Mouse (Mus musculus): ENCODE measurements around the gene Gm17078. TPM values are rescaled to one million over a fixed set of nuclear protein-coding genes. Genes with fewer than 3 reads are reported as not detected.

Gene Gm17078
- not detected for total RNA-seq (2023)

DNA sequence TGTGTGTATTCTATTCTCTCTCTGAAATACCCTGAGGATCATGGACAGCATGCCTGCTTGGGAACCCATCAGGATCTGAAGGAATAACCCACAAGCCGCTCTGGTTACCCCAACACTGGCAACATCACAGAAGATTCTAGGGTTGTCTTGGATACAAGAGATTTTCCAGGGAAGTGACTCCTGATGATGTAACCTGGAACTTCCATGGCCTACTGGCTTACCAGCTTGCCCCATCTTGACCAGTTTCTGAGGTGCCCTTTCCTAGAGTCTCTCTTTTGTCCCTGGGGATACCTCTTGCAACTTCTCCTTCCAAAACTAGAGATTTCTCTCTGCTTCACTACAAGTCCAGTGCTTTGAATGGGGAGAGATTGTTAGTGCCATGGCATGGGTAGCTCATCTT is at the start of gene Gm17078:
TSS of gene Gm17078 (minus strand) at position 101 of the 400 bp plus-strand sequence.

DNA sequence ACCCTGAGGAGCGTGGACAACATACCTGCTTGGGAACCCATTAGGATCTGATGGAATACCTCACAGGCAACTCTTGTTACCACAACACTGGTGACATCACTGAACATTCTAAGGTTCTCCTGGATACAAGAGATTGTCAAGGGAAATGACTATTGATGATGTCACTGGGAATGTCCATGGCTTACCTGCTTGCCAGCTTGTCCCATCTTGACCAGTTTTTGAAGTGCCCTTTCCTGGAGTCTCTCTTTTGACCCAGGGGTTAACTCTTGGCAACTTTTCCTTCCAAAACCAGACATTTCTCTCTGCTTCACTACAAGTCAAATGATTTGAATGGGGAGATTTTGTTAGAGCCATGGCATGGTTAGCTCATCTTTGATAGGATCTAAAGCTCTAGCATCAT is 24.5 kb upstream of the Gm17078 start, which contains the start of gene Gm4181:
TSS of gene Gm4181 (minus strand) at position 101 of the 400 bp plus-strand sequence.

GRCm38 (mm10) chr14:51592039-51592438 is 19.1 kb downstream of the Gm17078 start, which contains the start of gene Gm17174:
Gene Gm17174 (minus strand): TSS chr14:51592139.

DNA sequence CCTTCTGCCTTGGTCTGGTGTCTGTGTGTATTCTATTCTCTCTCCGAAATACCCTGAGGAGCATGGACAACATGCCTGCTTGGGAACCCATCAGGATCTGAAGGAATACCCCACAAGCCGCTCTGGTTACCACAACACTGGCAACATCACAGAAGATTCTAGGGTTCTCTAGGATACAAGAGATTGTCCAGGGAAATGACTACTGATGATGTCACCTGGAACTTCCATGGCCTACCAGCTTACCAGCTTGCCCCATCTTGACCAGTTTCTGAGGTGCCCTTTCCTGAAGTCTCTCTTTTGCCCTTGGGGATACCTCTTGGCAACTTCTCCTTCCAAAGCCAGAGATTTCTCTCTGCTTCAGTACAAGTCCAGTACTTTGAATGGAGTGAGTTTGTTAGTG is 37.1 kb downstream of the Gm17078 start, which contains the start of gene Gm17175:
TSS of gene Gm17175 (minus strand) at position 101 of the 400 bp plus-strand sequence.

Other genes starting within 250 kb of the Gm17078 start
- gene Gm7247, start 249.6 kb downstream of the Gm17078 start, total RNA-seq (2023), result not detected
- not detected for gene Vmn2r88, start 200.5 kb downstream of the Gm17078 start, total RNA-seq (2023)
- gene Vmn2r89, start 159.5 kb downstream of the Gm17078 start, total RNA-seq (2023), result not detected
- not detected for gene Gm5622, start 58.5 kb downstream of the Gm17078 start, total RNA-seq (2023)
- not detected for gene Gm17175, start 37.2 kb downstream of the Gm17078 start, total RNA-seq (2023)
- gene Gm17174, start 19.2 kb downstream of the Gm17078 start, total RNA-seq (2023), result not detected
- gene Gm4181, start 24.4 kb upstream of the Gm17078 start, total RNA-seq (2023), result not detected
- gene Gm17079, start 84.2 kb upstream of the Gm17078 start, total RNA-seq (2023), result not detected
- gene Gm5800, start 105.9 kb upstream of the Gm17078 start, total RNA-seq (2023), result not detected
- not detected for gene Ang4, start 162.3 kb upstream of the Gm17078 start, total RNA-seq (2023)
- not detected for gene AY358078, start 188.7 kb upstream of the Gm17078 start, total RNA-seq (2023)
- gene Ear6, start 242.4 kb upstream of the Gm17078 start, total RNA-seq (2023), result 10 to 100 TPM; 10.4 to 41.8 TPM

Measured in neutrophil, adult 59 days (primary cell).